Mouse (Mus musculus): ENCODE data around the gene Osbp2.

The Osbp2 gene

DNA sequence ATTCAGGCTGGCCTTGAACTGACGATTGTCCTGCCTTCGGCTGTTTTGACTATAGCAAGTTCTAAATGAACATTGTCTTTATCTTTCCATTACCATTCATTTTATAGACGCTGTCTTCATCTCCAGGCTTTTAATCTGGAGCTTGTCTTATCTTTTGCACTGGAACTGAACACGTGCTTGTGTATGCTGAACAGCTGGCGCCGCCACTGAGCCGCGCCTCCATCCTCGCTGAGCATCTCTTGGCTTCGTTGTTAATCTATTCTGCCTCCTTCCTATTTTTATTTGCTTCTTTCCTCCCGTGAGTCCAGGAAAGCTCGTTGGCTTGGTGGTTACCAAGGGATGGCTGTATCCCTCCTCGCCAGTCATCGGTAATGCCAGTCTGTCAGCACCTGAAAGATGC, 153.5 kb downstream of the Osbp2 start:
- DNase-seq (ENCODE audit: low spot score in 2 of 2), result no peak

DNA sequence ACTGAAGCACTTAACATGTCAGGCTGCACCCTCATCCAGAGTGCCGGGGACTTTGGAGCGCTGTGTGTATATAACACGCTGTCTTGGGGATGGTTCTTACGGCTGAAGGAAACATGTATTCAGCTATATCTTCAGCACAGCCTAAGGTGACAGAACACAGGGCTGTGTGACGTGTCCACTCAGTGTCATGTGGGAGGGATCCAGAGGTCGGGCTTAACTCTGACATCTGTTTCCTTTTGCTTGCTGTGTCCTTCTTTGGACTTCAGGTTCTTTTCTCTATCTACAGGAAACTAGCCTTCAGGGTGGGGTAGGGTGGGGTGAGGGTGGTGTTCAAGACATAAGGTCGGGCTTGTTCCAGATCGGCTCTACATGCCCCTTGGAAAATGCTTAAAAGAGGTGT, 156.6 kb downstream of the Osbp2 start:
- DNase-seq (ENCODE audit: low spot score in 2 of 2), result no peak

DNA sequence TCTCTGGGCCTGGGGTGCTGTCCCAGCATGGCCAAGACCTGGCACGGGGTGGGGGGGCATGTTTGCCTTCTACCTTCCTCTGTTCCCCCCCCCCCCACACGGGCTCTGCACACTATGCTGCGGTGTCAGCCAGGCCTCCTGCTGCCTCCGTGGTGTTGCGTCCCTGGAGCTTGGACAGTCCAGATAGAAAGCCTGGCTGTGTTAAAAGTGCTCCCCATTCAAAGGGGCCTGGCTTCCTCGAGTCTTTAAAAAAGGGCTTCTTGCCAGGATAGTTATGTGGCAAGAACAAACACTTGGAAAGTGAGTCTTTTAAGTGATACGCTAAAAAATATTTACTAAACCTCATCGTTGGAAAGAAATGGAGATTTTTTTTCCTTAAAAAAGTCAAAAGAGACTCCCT, 159.3 kb downstream of the Osbp2 start:
- DNase-seq (ENCODE audit: low spot score in 2 of 2), result no peak

DNA sequence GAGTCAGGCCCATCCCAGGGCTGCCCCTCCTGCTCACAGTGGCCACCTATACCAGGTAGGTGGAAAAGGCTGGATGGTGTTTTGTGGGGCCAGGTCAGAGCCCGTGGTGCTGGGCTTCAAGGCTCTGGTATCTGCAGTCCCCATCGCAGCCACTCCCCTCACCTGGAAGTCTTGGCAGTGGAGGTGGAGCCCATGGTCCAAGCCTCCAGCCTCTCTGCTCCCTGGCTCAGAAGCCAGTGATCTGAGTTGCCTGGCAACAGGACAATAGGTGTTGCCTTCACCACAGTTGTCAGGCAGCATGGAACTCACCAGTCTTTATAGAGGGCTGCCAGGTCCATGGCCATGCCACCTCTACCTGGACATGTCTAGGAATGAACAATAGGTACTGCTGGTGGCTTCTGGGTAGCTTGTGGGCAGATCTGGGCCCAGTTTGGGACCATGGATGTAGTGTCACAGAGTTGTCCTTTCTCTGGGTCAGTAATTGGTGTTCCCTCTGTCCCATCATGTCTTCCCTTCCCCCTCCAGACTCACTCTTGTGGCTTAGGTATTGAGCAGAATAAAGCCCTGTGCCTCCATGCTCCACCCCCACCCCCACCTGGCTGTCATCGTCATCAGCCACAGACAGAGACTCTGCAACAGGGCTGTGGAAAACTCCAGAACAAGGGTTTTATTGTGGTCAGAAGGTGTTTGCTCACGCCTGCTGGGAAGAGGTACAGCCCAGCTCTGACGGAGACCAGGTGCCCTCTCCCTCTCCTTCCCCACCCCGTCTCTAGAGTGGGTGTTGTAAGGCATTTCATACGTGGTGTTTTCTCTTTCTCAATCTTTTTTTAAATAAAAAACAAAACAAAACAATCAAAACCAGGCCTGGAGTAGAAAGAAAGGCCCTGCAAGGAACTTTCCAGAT, 160.4 kb downstream of the Osbp2 start:
- DNase-seq (ENCODE audit: low spot score in 2 of 2), result no peak

DNA sequence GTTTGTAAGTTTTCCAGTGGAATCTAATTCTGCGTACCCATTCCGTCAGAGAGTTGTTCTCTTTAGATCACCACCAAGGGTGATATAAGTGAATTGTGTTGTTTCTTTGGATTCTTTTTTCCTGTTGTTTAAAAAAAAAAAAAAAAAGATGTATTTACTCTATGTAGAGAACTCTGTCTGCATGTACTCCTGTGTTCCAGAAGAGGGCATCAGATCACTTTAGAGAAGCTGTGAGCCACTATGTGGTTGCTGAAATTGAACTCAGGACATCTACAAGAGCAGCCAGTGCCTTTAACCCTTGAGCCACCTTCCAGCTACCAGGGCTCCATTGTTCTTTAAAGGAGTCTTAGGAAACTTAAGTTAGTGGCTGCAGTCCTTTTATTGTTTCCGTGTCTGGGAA, 166.3 kb downstream of the Osbp2 start:
- DNase-seq (ENCODE audit: low spot score in 2 of 2), result no peak

DNA sequence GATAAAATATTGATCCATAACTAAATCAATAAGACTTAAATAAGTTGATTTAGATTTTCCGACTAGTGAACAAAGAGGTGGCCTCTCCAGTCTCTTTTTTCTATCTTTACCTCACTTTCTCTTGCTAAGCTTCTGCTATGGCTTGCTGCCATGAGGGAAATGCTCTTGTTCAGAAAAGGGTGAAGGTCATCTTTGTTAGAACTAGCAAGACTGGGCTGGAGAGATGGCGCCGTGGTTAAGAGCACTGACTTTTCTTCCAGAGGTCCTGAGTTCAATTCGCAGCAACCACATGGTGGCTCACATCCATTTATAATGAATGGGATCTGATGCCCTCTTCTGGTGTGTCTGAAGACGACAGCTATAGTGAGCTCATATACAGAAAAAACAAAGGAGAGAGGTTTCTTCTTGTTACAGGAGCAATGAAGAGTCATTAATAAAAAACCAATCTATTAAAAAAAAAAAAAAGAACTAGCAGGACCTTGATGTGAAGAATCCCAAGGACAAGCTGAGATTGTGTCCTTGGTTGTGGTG, 167.6 kb downstream of the Osbp2 start:
- DNase-seq (ENCODE audit: low spot score in 2 of 2), result no peak

DNA sequence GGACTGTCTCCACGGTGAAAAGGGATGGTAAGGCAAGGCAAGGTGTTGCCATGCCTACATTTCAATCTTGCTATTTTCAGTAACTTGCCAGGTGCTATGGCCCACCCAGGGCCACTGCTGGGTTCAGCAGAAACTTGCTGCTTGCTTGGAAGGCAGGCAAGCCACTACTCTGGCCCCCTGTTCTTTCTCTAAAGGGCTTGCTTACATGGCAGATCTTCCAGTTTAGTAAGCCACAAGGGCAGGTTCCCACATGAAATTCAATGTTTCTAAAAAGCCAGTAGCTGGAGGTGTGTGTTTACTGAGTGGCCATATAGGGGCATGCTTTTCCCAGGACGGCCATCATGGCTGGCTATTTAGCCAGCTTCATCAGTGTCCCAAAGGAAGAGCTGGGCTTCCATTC, 172.0 kb downstream of the Osbp2 start:
- no peak for DNase-seq (ENCODE audit: low spot score in 2 of 2)

DNA sequence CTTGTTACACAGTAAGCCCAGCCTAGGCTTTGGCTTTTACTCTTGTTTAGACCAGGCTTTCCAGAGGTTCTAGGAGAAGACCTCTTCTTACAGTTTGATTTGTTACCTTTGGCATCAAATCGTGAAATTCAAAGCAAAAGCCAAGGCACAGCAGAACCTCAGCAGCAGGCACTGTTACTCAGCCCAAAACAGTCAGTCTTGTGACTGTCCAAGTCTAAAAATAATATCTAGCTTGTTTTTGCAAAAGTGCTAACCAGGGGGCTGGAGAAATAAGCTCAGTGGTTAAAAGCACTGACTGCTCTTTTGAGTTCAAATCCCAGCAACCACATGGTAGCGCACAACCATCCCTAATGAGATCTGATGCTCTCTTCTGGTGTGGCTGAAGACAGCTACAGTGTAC, 176.8 kb downstream of the Osbp2 start:
- DNase-seq (ENCODE audit: low spot score in 2 of 2), result no peak

DNA sequence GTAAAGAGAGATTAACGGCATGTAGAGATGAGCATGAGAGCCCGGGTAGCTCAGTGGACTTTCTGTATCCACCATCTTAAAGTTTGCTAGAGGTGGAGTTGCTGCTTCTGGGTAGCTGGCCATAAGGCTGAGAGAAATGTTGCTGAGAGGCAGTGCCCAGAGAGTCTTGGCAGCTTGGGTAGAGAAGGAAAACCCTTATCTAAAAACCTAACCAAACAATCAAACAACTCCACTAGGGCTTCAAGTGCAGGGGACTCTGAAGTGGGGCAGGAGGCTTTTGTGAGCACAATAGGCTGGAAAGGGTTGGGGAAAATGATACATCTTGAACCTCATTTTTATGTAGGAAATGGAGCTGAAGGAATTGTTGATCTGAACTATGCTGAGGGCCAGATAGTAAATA, 177.4 kb downstream of the Osbp2 start:
- DNase-seq (ENCODE audit: low spot score in 2 of 2), result no peak

DNA sequence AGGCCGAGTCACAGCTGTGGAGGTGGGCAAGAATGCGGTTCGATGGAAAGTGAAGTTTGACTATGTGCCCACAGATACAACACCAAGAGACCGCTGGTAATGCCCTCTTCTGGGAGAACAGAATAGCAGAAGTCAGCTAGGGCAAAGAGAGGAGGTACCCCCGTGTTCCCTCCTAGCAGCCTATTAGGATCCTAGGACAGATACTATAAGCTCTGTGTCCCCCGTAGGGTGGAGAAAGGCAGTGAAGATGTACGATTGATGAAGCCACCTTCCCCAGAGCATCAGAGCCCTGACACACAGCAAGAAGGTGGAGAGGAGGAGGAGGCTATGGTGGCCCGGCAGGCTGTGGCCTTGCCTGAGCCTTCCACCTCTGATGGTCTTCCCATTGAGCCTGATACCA, 178.3 kb downstream of the Osbp2 start:
- no peak for DNase-seq (ENCODE audit: low spot score in 2 of 2)

DNA sequence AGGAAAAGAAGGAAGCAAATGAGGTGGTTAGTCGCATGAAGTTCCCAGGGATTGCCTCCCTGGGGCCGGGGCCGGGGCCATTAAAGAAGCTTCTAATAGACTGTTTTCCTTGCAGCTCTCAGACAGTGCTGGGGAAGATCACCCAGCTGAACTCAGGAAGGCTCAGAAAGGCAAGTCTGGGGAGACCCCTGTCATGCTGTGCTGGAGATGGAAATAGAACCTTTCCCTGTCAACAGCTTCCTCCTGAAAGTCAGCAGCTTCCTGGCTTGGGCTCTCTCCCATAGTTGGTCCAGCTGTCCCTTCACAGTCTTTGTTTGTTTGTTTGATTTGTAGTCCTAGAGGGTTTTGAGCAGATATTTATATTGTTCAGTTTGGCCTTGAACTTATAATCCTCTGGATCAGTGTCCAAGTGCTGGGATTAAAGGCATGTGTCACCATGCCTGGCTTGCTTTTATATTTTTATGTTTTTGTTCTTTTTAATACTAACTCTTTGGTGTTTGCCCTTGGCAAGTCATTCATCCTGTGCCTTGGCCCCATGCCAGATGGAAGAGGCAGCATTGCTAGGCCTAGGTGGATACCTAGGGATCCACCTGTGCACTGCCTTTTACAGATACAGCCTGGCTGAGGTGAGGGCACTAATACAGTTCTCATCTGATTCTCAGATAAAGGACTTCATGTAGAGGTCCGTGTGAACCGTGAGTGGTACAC, 178.8 kb downstream of the Osbp2 start:
- DNase-seq (ENCODE audit: low spot score in 2 of 2), result no peak

DNA sequence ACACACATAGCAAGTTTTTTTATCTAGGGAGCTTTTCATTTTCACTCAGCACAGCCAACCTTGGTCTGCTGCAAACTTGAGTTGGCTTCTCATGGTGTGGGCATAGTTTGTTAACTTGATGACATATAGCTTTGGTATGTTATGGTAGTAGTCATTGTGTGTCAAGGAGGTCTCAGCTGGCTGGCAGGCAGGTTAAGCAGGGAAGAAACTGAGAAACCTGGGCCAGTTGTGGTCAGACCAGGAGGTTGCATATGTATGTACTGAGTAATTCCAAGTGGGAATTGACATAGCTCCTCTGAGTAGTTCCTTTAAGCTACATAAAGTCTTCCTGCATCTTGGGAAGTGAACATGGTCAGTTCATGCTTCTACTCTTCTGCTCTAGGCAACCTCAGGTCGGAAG, 179.5 kb downstream of the Osbp2 start:
- no peak for DNase-seq (ENCODE audit: low spot score in 2 of 2)

DNA sequence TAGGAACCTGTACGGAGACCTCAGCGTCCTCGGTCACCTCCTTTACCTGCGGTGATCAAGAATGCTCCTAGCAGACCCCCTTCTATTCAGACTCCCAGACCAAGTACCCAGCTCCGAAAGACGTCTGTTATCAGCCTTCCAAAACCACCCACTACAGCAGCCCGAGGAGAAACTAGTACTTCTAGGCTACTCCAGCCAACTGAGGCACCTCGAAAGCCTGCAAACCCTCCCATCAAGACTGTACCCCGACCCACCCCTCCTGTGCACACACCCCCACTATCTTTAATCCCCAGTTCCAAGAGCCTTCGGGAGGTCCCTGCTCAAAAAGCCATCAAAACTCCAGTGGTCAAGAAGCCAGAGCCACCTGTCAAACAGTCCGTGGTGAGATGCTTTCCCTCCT, 180.0 kb downstream of the Osbp2 start:
- DNase-seq (ENCODE audit: low spot score in 2 of 2), result no peak

DNA sequence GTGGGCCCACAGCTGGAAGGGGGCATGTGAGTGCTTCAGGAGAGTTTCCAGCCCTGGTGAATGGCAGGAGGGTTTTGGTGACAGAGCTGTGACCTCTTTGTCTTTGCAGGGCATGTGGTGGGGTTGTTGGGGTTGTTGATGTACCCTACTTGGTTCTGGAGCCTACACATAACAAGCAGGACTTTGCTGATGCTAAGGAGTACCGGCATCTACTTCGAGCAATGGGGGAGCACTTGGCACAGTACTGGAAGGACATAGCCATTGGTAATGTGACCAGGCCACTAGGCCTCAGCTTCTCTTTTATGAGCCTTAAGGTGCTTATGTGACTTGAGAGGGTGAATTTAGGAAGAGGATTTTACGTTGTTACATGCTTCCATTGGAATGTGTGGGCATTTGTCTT, 183.9 kb downstream of the Osbp2 start:
- no peak for DNase-seq (ENCODE audit: low spot score in 2 of 2)

DNA sequence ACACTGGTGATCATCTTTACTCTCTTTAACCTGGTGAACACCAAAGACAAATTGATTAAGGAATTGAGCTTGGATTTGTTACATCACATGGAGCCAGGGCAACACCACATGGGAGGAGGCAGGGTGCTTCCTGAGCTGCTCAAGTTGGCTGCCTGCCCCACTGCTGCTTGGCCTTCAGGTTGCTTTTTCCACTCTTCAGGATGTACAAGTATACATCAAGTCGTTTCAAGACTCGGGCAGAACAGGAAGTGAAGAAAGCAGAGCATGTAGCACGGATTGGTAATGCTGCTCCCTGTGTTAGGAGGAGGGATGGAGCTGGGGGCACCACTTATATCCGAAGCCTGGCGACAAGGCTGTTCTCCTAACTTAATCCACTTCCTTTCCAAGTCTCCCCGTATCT, 186.5 kb downstream of the Osbp2 start:
- no peak for DNase-seq (ENCODE audit: low spot score in 2 of 2)

DNA sequence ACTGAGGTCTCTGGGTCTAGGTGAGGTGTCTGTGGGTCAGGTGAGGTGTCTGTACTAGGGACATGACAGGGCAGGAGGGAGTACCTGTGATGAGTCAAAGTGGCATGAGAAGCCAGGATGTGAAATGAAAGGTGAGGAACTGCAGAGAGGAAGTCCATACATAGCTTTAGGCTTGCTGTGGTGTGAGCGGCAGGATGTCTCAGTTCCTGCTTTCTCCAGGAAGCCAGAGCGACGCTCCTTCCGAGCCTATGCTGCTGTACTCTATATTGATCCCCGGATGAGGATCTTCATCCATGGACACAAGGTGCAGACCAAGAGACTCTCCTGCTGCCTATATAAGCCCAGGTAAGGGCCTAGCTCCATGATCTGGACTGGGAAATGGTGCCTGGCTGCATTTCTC, 187.3 kb downstream of the Osbp2 start:
- DNase-seq (ENCODE audit: low spot score in 2 of 2), result no peak

DNA sequence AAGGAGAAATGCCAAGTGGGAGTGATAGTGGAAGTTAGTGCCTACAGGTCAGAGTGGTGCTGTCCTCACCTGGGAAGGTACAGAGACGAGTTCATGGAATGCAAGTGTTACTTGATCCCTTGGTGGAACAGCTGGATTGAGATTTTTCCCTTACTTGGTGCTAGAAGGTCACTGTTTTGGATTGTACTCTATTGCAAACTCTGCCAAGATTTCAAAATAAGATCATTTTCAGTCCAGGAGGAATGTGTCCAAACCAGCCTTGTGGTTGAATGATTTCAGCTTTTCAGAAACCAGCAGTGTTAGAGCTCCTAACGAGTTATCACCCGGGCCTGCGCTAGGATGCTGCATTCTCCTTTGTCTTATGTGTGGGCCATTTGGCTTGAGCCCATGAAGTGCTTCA, 189.2 kb downstream of the Osbp2 start:
- peak; percentile 14 to 49 for DNase-seq (ENCODE audit: low spot score in 2 of 2)

DNA sequence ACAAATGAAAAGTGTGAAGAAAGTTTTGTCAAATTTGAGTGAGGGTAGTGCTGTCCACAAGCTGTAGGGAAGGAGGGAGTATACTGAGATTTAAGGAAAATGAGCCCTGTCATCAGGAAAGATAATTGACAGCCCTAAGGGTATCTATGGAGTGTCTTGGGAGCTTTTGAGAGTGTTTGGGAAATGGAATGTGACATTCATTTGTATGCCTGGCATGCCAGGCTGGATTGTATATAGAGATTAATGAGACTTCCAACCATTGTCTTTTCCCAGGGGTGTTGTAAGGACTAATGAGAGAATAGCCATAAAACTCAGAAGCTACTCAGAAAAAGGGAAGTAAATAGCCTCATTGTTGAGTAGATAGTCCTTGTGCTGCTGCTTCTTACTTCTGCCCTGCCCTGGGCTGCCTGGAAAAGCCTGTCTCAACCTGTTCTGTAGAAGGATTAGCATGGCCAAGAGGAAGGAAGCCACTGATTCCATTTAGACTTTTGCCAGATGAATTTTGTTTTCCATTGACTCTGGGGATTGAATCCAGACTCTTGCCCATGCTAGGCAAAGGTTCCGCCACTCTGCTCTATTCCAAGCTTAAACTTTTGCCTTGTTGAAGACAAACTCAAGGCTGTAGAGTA, 192.6 kb downstream of the Osbp2 start:
- no peak for DNase-seq (ENCODE audit: low spot score in 2 of 2)

DNA sequence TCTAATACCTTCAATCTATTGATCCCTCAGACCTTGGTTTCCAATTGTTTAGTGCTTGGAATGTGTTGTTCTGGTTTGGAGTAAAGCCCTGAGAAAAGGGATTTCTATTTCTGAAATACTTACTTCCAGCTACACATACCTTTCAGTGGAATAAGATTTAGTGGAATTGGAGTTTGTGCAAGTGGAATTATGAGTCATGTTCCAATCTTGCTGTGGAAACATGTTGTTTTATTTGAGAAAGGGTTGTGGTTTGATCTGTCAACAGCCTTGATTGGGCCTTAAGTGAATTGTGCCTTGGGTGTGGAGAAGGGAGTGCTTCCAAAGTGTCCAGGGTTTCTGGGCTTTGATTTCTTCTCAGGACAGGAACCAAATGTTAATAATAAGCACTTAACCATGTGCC, 193.9 kb downstream of the Osbp2 start:
- DNase-seq (ENCODE audit: low spot score in 2 of 2), result no peak

DNA sequence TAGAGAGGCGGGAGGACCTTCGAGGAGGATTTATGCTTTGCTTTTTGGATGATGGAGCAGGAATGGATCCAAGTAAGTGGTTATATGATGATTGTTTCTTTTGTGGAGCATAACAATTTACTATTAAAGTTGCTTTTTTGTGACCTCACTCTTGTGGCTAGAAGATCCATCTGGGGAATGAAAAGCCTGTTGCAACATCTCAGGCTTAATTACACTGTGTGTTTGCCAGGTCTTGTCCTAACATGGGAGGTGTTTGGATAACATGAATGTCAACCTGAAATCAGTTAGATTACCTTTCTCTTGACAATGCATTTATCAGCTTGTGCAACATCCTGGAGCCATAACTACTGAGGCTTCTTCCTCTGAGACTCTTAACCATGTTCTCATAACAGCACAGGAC, 194.9 kb downstream of the Osbp2 start:
- DNase-seq (ENCODE audit: low spot score in 2 of 2), result peak; percentile 7 to 35

DNA sequence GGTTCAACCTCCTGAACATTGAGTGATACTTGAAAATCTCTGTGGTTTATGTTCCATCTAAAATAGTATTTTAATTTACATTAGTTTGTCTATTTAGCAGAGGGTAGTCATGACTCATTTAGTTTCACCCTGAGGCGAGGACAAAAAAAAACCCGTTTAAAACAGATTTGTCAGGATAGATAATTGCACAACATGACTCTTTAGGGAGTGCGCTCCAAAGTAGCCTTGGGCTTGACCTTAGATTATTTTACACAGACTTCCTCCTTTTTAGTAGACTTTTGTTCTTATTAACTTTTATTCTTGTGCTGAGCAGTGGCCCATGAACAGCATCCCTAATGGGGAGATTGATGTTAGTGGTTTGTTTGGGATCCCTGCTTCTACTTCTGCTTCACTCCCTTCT, 196.2 kb downstream of the Osbp2 start:
- DNase-seq (ENCODE audit: low spot score in 2 of 2), result no peak

DNA sequence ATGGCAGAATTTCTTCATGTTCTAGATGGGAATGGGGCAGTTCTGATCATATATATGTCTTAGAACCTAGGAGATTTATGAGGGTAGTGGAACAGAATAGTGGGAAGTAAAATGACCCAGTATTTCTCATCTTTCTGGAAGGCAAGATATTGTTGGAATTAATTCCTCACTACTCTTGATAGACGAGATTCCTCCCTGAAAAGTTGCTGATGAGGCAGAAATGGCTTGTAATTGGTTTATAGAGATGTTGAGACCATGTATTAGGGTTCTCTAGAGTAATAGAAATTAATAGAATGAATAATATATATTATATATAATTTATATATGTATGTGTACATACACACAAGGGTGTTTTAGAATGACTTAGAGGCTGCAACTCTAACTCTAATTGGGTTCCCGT, 201.7 kb downstream of the Osbp2 start:
- no peak for DNase-seq (ENCODE audit: low spot score in 2 of 2)

Measured in heart, adult 9 months (tissue).